Comparison of ENCODE assay signal across 8 mouse cellular contexts in the genomic region with DNA sequence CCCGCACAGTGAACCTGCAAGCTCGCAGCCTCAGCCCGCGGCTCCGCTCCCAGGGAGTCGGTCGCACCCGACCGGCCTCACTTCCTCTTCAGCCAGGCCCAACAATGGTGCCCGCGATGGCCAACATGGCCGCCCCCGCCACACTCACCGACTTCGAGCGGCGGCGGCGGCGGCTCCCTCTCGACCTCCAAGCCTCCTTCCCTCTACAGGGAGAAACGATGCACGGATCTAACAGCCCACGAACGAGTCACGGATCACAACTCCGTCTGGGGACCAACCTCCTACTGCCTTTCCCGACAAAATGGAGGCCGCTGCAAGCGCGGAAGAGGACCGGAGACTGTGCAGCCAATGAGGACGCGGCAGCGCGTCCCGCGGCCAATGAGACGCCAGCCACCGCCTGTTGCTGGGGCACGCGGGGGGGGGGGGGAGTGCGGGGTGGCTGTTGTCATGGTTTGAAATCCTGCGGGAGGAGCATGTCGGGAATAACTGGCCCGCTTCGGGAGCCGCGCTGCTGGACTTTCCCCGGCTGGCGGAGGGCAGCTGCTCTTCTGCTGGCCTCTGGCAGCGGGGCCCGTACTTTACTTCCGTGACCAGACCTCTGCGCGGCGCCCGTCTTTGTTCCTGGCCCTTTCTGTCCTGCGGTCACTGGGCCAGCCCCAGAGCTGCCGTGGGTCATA. TPM values are rescaled to one million over a fixed set of nuclear protein-coding genes. Genes with fewer than 3 reads are reported as not detected.
DNase-seq lines count a peak whose midpoint lies in the region; ATAC-seq lines count a peak whose summit lies in the region.

Gene Pnrc2 (minus strand): TSS at position 325 of the 677 bp plus-strand sequence.

- H3K36me3 ChIP-seq in embryonic facial prominence, embryonic 14.5 days (ENCODE audit: control insufficient read depth, insufficient read depth, low read length), result peaks cover 32% of the 10 kb centered on the region
- H3K36me3 ChIP-seq in kidney, embryonic 14.5 days (ENCODE audit: control insufficient read depth, insufficient read depth, low read length), result peaks cover 26% of the 10 kb centered on the region
- H3K36me3 ChIP-seq in limb, embryonic 15.5 days, result peaks cover 13% of the 10 kb centered on the region

- 0% methylated on average over 38 of the region's 60 CpGs for WGBS in embryonic facial prominence, embryonic 14.5 days
- WGBS in kidney, embryonic 14.5 days, result under 1% methylated on average over 59 of the region's 60 CpGs
- WGBS in limb, embryonic 15.5 days, result under 1% methylated on average over 58 of the region's 60 CpGs

- H3K9me3 ChIP-seq in embryonic facial prominence, embryonic 14.5 days (ENCODE audit: control insufficient read depth, low read length), result no peaks in the 10 kb centered on the region
- H3K9me3 ChIP-seq in kidney, embryonic 14.5 days (ENCODE audit: control insufficient read depth, low read length), result no peaks in the 10 kb centered on the region
- H3K9me3 ChIP-seq in limb, embryonic 15.5 days, result no peaks in the 10 kb centered on the region

- H3K4me3 ChIP-seq in embryonic facial prominence, embryonic 14.5 days (ENCODE audit: low read depth, low read length), result peak within 1 kb of the TSS; percentile 73
- H3K4me3 ChIP-seq in kidney, embryonic 14.5 days (ENCODE audit: low read length), result peak within 1 kb of the TSS; percentile 85
- H3K4me3 ChIP-seq in limb, embryonic 15.5 days, result peak within 1 kb of the TSS; percentile 69

- peak; percentile 95 for DNase-seq in 416B (ENCODE audit: low read depth)
- DNase-seq in adrenal gland, postnatal 4 days (ENCODE audit: low spot score in 2 of 2), result peak; percentile 76 to 90
- DNase-seq in embryonic facial prominence, embryonic 14.5 days (ENCODE audit: low spot score), result peak; percentile 97
- peak; percentile 92 for DNase-seq in heart, adult 8-10 months (ENCODE audit: low spot score)
- peak; percentile 72 to 86 for DNase-seq in monocyte, adult 2 months (ENCODE audit: low read depth in 1 of 2, low spot score in 2 of 2)
- peak; percentile 90 to 91 for DNase-seq in spleen, postnatal 36 days (ENCODE audit: low spot score in 2 of 2)

- H3K27ac ChIP-seq in embryonic facial prominence, embryonic 14.5 days (replicated peaks; ENCODE audit: low read depth, low read length), result peak within 1 kb of the TSS; percentile 100
- peak within 1 kb of the TSS; percentile 100 for H3K27ac ChIP-seq in kidney, embryonic 14.5 days (ENCODE audit: low read depth, low read length)
- H3K27ac ChIP-seq in limb, embryonic 15.5 days, result peak within 1 kb of the TSS; percentile 99

- peak within 1 kb of the TSS; percentile 84 for H3K4me2 ChIP-seq in embryonic facial prominence, embryonic 14.5 days (ENCODE audit: low read depth, low read length)
- H3K4me2 ChIP-seq in kidney, embryonic 14.5 days (replicated peaks; ENCODE audit: low read depth, low read length), result peak within 1 kb of the TSS; percentile 86
- H3K4me2 ChIP-seq in limb, embryonic 15.5 days, result peak within 1 kb of the TSS; percentile 74

- ATAC-seq in embryonic facial prominence, embryonic 14.5 days (ENCODE audit: low read depth), result peak; percentile 95
- peak; percentile 93 for ATAC-seq in kidney, embryonic 14.5 days (ENCODE audit: low FRiP score, low TSS enrichment)
- peak; percentile 94 for ATAC-seq in limb, embryonic 15.5 days (ENCODE audit: insufficient number of reproducible peaks, low FRiP score, low TSS enrichment, low read depth)

- H3K27me3 ChIP-seq in embryonic facial prominence, embryonic 14.5 days (replicated peaks; ENCODE audit: control insufficient read depth, insufficient read depth, low read length), result no peaks in the 10 kb centered on the region
- no peaks in the 10 kb centered on the region for H3K27me3 ChIP-seq in kidney, embryonic 14.5 days (ENCODE audit: control insufficient read depth, insufficient read depth, low read length)
- H3K27me3 ChIP-seq in limb, embryonic 15.5 days, result no peaks in the 10 kb centered on the region

- peak within 1 kb of the TSS; percentile 91 for H3K9ac ChIP-seq in embryonic facial prominence, embryonic 14.5 days (ENCODE audit: low read depth, low read length)
- H3K9ac ChIP-seq in kidney, embryonic 14.5 days (ENCODE audit: low read depth, low read length), result peak within 1 kb of the TSS; percentile 97
- H3K9ac ChIP-seq in limb, embryonic 15.5 days, result peak within 1 kb of the TSS; percentile 72

- H3K4me1 ChIP-seq in embryonic facial prominence, embryonic 14.5 days (ENCODE audit: control insufficient read depth, insufficient read depth, low read length), result peaks cover 45% of the 10 kb centered on the region
- peaks cover 43% of the 10 kb centered on the region for H3K4me1 ChIP-seq in kidney, embryonic 14.5 days (ENCODE audit: control insufficient read depth, insufficient read depth, low read length)
- peaks cover 45% of the 10 kb centered on the region for H3K4me1 ChIP-seq in limb, embryonic 15.5 days

RNA-seq across cellular contexts. Expression of gene Pnrc2, which starts in this region (rescaled TPM):
- 100 to 1,000 TPM; 152 to 159 TPM for total RNA-seq in adrenal gland, postnatal 4 days (2021)
- 158 and 162 TPM in 2 replicates for polyA plus RNA-seq in embryonic facial prominence, embryonic 14.5 days (2014; fragmentation: Nextera tagmentation; extraction: Ambion mirVana)
- total RNA-seq in heart, adult 8-10 months (2022), result 10 to 100 TPM; 51.2 to 75.7 (median 66.5) TPM
- 174 and 209 TPM in 2 replicates for polyA plus RNA-seq in kidney, embryonic 14.5 days (2014; fragmentation: Nextera tagmentation; extraction: Ambion mirVana)
- polyA plus RNA-seq in limb, embryonic 15.5 days (2015; fragmentation: Nextera tagmentation; extraction: Ambion mirVana), result 160 TPM in 2 replicates

Comparison
In these comparisons a context has a peak if more than half of its experiments do, and no peak if none do; other contexts are left out.
1. Peak in every context shown above with its lines: DNase-seq, ATAC-seq, H3K4me3 ChIP-seq and H3K27ac ChIP-seq.